Mouse (Mus musculus) kidney, adult 2 months (tissue): ENCODE measurements around the gene Hcrtr1.

Experiments
- CTCF ChIP-seq: fragments of 200-500 bp; conservative IDR thresholded peaks from 2 replicates; pipeline ENCODE4 v1.5.1; 2011; ENCODE audit warnings: low read depth, mild to moderate bottlenecking, control low read depth, low read length, moderate library complexity, mixed read lengths; ENCODE audit not compliant: insufficient read depth, insufficient read length
- POLR2A ChIP-seq: fragments of 200-500 bp; IDR thresholded peaks from one replicate; pipeline ENCODE4 v1.6.1; 2011; ENCODE audit warnings: low read depth, low read length, control low read depth

DNA sequence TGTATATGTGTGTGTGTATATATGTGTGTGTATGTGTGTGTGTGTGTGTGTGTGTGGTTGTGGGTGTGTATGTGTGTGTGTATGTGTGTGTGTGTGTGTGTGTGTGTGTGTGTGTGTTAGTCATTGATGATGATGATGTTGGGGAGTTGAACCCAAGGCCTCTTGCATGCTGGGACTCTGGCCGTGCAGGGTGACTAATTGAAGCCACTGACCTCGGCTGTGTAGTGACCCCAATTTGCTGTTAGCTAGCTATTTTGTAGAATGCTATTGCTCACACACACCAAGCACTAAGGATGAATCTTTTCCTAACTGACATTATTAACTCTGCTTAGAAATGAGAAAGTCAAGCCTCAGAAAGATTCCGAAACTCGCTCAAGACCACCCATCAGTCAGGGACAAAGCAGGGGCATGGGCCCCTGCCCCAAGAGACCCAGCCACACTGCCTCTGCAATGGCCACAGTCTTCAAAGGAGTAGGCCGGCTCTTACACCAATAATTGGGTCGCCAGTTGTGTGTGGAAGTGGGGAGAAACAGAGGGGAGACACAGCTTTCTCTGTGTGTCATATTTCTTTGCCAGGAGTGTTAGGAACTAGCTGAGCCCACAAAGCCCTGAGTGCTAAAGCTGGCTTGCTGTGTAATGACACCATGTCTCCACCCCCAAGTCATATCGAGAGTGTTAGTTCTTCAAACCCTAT, 41.9 kb upstream of the Hcrtr1 start:
- TF ChIP-seq POLR2A = no peak
- TF ChIP-seq CTCF = no peak
